Mouse (Mus musculus) left cerebral cortex, postnatal 25 days (tissue): Measurements from ENCODE around the gene Blvra. TPM values are rescaled to one million over a fixed set of nuclear protein-coding genes. Genes with fewer than 3 reads are reported as not detected.
"Not testable (repeated sequence)": the region's sequence is repeated elsewhere in the genome, so short reads cannot be mapped to it uniquely, and the experiment has no call there.

Source experiments
- DNase-seq, 2 experiments: peaks; one replicate each; pipeline ENCODE4 v3.0.0; 2022; ENCODE audit warnings: low spot score in 2 of 2, mixed read lengths in 1 of 2
- intact Hi-C: fragments of 180-260 bp; cut with DNase I; formaldehyde crosslinking; loops from one replicate; pipeline ENCODE4 v1.15.1; 2025
- microRNA-seq, 2 experiments: library from miRNA; unstranded; fragments of <30 nt; microRNA quantifications; one replicate each; pipeline ENCODE4 v1.2.0; 2022
- total RNA-seq, 2 experiments: library from RNA; stranded (reverse); gene quantifications; 2 replicates each; pipeline ENCODE4 v1.2.3; 2021

Gene Blvra
- total RNA-seq, 2 experiments from 2014 or later, result 22.5 to 29.7 TPM

GRCm38 (mm10) chr2:127133621-127134461 is 63.4 kb downstream of the Blvra start, which contains the start of gene Ncaph:
Gene Ncaph (minus strand): TSS chr2:127133954.
- intact Hi-C loops, result no loop called here
- peak; percentile 91 for DNase-seq

- intact Hi-C loops, DNase-seq: not testable (repeated sequence)
These were observed 64.8 kb downstream of the Blvra start for GRCm38 (mm10) chr2:127135255-127135654.

GRCm38 (mm10) chr2:127136979-127137378 is 66.5 kb downstream of the Blvra start:
- DNase-seq, result peak in 1 of 2 experiments; percentile 22
- intact Hi-C loops, result no loop called here

DNA sequence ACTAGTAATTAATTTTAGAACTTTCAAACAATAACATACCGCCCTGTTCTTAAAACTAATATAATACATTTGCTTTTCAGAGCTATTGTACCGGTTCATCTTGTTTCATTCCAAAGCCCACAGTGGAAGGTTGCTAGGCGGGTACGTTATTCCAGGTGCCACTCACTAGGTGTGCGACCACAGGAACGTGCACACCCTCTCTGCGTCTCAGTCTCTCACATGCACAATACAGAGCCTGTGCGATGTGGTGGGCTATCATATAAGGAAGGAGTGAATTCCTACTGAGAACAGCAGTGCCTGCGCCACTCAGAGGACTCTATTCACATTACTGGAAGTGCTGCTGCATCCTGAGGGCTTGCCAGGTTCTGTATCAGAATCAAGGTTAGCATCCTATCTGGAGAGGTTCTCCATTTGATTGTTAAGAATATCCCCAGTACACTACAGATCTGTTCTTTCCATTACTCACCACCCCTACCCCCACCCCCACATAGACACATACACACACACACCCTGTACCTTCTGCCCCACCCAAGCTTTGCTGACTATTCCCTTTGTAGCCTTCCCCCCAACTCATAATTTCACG is 67.5 kb downstream of the Blvra start:
- intact Hi-C loops, result no loop called here
- no peak for DNase-seq

DNA sequence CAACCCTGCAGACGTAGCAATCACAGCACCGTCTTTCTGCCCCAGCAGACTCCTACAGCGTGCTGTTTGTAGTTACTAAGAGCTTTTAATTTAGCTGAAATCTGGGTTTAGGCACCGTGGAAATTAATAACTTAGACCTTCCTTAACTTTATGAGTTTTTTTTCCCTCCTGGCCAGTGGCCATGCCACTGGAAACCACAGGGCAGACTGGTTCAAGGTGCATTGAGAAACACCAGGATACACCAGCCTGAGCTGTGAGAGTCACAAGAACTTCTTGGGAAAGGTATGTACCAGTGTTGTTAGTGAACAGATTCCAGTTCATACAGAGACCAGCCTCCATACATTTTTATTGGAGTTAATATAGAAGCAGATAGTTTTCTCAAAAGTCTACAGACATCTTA is 68.0 kb downstream of the Blvra start:
- intact Hi-C loops, result no loop called here
- no peak for DNase-seq

DNA sequence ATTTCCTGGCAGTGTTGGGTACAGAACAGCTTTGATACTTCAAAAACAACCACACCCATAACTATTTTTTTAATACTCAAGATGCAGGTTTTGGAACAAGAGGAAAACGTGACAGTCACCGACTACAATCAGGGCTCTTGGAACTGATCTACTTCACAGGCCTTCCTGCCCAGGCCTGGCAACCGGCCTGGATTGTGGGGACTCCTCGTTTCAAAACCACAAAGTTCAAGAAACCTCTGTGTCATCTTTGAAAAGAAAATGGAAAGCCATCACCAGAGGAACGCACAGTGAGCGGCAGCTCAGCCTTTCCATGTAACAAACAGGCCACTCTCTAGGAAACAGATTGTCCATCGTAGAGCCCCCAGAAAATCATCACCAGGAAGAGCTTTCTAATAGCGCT is 68.6 kb downstream of the Blvra start:
- intact Hi-C loops, result no loop called here

GRCm38 (mm10) chr2:127139605-127140004 is 69.1 kb downstream of the Blvra start:
- intact Hi-C loops, result no loop called here

More for the DNA sequence above, 68.6 kb downstream of the Blvra start:
- no peak for DNase-seq

DNA sequence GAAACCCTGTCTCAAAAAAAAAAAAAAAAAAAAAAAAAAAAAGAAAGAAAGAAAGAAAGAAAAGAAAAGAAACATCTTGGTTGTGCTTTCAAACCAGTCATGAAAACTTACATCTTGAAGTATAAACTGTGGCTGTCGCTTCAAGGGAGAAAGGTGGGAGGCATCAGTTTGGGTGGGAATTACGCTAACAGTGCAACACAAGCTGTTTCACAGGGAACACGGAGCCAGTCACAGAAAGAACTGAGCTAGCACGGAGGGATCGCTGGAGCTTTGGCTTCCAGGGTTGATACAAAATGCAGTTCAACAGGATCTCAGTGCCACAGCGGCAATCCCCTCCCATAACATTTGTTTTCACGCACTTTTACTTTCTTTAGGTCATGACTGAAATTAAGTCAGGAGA is 69.5 kb downstream of the Blvra start:
- intact Hi-C loops, result no loop called here
- DNase-seq, result peak in 1 of 2 experiments; percentile 58

More at GRCm38 (mm10) chr2:127139605-127140004, 69.1 kb downstream of the Blvra start:
- DNase-seq, result no peak

DNA sequence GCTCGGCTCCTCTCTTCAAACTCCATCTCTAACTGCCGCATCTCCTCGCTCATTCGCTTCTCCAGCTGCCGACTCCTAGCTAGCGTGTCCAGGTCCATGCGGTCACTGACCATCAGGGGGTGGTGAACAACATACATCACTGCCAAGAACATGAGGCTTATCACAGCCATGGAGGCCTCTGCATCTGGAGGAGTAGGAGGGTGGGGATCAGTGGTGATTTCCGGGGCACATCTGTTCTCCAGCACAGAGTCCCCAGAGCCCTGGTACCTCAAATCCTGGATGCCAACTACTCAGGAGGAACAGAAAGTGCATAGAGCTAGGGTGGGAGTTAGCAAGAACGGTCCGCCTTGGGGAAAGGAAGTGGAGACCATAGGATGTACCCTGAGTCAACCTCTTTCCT is 71.6 kb downstream of the Blvra start:
- DNase-seq, result no peak
- intact Hi-C loops, result no loop called here

GRCm38 (mm10) chr2:127142577-127143157 is 72.2 kb downstream of the Blvra start:
- no peak for DNase-seq
- intact Hi-C loops, result no loop called here

DNA sequence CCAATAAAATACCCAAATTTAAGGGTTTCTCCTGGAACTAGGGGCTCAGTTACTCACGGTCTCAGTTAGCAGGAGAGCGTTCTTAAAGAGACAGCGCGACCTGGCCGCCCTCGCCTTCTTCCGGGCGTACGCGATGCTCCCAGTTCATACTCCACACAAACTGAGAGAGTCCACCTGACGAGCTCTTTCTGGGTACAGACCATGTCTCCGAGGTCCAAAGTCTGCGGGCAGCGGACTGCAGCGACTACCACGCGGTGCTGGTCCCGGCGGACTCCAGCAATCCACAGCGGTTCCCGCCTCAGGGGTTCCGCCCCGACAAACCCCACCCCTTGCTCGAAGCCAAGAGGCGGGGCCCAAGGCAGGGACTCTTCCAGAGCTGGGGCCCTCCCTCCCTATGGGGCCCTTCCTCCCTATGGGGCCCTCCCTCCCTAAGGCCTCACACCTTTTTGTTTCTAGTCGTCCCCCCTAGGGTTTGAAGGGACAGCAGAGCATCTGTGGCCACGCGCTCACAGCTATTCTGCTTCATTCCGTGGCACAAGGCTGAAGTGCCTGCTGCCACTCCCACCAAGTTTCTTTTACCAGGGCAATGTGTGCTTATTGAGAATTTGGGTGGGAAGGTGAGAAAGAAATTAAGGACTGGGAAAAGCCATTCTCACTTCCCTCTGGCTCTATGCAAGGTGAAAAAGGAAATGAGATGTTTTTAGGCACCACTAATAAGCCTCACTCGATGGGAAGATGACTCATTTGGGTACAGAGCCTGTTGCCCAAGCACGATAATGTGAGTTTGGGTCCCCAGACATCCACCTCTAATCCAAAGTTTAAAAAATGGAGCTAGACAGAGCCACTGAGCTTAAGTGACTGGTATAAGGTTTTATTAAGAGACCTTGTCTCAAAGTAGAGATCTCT is 72.9 kb downstream of the Blvra start, which contains the start of gene Itpripl1:
Gene Itpripl1 (minus strand): TSS at position 285 of the 906 bp plus-strand sequence.
- intact Hi-C loops, result no loop called here
- peak; percentile 19 to 37 for DNase-seq

- intact Hi-C loops, result no loop called here
- no peak for DNase-seq
These were observed 75.2 kb downstream of the Blvra start for GRCm38 (mm10) chr2:127145699-127146098.

Small RNA genes within 50 kb of the gene (microRNA-seq; reads per million reads assigned to microRNA genes)
- gene Gm24081, result 0 reads per million in 2 experiments

Other genes starting within 250 kb of the Blvra start
- 10 to 100 TPM; 36.4 to 43.1 TPM for gene Trpm7, start 194.4 kb upstream of the Blvra start, total RNA-seq
- gene Sppl2a, start 137.4 kb upstream of the Blvra start, total RNA-seq, result 10 to 100 TPM; 27.8 to 28.4 TPM
- 10 to 100 TPM in 1 of 2 experiments, 1 to 10 TPM in 1; 9.8 to 12.0 TPM for gene Ap4e1, start 61.9 kb upstream of the Blvra start, total RNA-seq
- gene Ncaph, start 63.3 kb downstream of the Blvra start, total RNA-seq, result 1 to 10 TPM; 1.8 to 2.8 TPM
- 1 to 10 TPM; 2.9 TPM for gene Itpripl1, start 72.8 kb downstream of the Blvra start, total RNA-seq
- gene 1810024B03Rik, start 137.6 kb downstream of the Blvra start, total RNA-seq, result under 1 TPM; 0.53 to 0.87 TPM
- 10 to 100 TPM; 76.7 to 78.3 TPM for gene Snrnp200, start 137.7 kb downstream of the Blvra start, total RNA-seq
- 10 to 100 TPM; 78.5 to 90.5 TPM for gene Ciao1, start 177.2 kb downstream of the Blvra start, total RNA-seq
- 10 to 100 TPM; 83.9 to 85.8 TPM for gene Tmem127, start 177.2 kb downstream of the Blvra start, total RNA-seq
- gene Stard7, start 199.6 kb downstream of the Blvra start, total RNA-seq, result 100 to 1,000 TPM; 108 to 119 TPM